Mouse (Mus musculus) adrenal gland, adult (tissue): ENCODE measurements around the gene Cacna2d3.

Experiments
- DNase-seq, 2 experiments: peaks; one replicate each; pipeline ENCODE4 v3.0.0; 2022 to 2023; ENCODE audit warnings: low spot score in 1 of 2; ENCODE audit not compliant: inconsistent age in 2 of 2

Cacna2d3 gene

DNA sequence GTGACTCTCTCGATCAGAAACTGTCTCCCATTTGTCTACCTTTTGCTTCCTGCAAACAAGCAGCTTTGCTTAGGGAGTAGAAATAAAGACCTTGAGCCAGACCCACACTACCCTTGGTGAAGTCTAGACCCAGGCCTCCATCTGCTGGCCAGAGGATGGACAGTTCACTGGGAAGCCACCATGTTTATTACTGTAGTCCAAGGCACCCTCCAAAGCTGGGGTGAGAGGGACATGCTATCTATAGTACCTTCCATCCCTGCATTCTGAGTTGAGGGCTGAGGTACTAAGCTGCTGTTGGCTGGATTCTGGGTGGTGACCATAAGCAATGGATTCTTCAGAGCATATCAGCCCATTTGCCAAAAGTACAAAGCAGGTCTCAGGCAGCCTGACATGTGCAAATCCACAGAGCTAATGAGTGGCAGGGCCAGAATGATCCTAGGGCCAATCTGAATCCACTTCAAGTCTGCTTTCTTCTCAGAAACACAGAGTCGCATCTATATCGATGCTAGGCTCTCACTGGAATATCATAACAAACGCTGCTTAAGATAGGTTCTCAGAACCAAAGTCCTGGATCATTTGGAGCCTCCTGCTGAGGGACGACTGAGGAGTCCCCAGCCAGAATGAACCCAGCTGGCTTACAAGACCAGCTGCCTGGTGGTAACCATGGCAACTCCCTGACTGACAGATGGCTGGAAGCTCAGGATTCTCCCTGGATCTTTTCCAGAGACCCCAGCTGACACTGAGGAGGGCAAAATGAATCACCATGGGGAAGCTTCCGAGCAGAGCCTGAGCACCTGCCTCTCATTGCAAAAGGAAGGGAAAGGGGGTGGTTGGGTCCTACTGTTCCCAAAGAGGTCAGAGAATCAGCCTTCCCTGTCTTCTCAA, 763.3 kb downstream of the Cacna2d3 start:
- DNase-seq, result peak in 1 of 2 experiments; percentile 35

GRCm38 (mm10) chr14:28955181-28955580, 766.5 kb downstream of the Cacna2d3 start:
- DNase-seq, result peak in 1 of 2 experiments; percentile 54

DNA sequence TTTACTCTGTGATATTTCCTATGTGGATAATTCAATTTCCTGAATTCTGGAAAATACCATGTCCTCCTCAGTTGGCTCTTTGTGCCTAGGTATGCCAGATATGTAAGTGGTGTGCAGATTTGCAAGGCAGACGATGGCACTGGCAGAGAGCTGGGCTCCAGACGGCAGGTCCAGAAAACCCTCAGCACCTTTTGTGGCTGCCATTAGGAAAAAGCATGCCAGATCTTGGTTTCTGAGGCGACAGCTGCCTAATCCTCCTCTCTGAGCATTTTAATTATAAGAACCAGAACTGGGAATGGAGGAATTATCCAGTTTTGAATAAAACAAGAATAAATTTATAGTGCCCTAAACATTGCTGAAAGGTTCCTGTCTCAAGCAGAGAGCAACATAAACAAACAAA, 767.1 kb downstream of the Cacna2d3 start:
- DNase-seq, result no peak

GRCm38 (mm10) chr14:28954086-28954485, 767.6 kb downstream of the Cacna2d3 start:
- DNase-seq, result no peak

- no peak for DNase-seq
Observed at GRCm38 (mm10) chr14:28953409-28953808, 768.3 kb downstream of the Cacna2d3 start.

DNA sequence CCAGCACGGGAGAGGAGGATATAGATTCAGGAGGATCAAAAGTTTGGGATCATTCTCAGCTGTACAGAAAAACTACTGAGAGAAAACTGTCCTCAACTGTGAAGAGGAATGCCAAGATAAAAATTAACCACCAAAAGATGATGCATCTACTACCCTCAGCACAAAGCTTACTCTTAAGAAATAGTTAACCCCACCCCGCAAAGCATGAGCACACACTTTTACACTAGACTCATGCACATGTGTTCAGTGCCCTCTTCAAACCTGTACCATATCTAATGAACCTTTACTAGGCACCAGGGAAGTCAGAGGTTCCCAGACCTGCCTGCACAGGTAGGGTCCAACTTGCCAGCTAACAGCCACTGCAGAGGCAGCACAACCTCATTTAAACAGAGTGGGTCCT, 771.2 kb downstream of the Cacna2d3 start:
- no peak for DNase-seq

DNA sequence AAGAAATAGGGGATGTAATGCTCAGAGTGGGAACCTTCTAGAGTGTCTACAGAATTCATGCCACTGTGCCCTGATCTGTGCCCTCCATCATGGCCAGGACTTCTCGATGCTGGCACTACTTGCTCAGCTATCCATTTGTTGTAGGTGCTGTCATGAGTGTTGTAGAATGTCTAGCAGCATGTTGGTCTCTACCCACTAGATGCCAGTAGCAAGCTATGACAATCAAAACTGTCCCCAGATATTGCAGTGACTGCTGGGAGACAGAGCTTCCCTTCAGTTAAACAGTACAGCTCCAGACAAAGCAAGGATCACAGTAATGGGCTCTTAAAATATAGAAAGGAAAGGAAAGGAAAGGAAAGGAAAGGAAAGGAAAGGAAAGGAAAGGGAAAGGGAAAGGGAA, 771.9 kb downstream of the Cacna2d3 start:
- peak; percentile 45 to 75 for DNase-seq

- no peak for DNase-seq
Observed at GRCm38 (mm10) chr14:28948019-28948850, 773.4 kb downstream of the Cacna2d3 start.

DNA sequence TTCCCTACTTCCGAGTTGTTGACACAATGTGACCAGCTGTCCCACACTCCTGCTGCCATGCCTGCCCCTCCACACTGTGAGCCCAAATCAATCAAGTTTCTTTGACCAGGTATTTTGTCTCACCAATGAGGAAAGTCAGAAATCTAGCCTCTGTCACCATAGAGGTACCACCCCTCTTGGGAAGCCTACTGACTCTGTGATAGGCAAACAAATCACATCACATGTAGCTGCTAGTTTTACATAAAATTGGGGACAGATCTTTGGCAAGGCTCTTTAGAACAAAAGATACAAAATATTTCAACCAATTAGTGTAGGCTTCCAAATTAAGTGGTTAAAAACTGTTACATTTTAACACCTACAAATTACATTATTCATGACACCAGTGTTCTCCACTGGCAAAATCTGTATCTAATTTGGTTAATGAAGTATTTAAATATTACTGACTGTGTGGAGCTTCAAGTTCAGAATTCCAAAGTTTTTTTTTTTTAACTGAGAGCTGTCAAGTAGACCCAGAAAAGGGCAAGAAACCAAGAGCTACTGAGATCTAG, 788.8 kb downstream of the Cacna2d3 start:
- no peak for DNase-seq

DNA sequence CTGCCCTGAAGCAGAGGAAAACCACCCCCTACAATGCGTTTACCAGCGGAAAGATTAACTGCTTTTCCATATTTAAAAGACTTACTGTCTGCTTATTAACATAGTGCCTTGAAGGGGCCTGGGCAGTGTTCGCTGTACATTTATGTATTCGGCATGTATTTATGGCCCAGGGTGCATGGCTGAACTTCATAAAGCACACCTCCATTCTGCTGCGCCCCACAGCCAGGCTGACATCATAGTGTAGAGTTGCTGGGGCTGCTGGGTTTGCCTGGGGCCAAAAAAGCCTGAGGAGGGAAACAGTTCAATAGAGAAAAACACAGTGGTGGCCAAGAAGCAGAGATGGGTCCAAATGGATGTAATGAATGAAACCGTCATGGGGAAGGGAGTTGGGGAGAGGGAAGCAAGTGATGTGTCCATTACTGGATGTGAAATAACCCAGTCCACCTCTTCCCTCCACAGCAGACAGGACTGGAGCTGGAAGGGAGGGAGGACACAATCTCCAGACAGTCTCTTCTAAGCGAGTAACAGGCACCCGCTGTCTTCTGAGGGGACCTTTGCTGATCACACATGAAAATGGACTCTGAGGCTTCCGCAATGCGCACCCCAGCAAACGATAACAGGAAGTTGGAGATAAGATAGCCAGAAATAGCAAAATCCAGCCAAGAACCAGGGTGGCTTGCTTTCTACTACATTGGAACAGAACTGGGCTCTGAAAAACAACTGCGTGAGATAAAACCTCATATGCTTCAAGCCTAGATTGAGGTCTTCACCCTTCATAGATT, 798.3 kb downstream of the Cacna2d3 start:
- DNase-seq, result no peak

DNA sequence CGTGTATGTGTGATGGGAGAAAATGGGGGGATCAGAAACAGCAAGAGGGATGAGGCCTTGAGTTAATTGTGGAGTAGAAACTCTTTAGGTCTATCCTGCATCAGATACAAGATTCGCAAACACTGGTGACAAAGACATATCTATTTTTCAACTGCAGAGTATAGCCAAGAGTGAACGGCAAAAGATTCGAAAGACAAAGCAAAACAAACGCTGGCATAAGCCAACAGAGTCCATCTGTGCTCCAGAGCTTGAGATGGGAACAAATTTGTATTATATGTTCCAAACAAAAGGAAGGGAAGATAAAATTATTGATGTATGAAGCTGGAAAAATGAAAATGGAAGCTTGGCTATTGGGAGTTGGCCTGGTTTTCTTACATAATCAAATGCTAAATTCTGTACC, 802.8 kb downstream of the Cacna2d3 start:
- no peak for DNase-seq

GRCm38 (mm10) chr14:28915004-28915403, 806.7 kb downstream of the Cacna2d3 start:
- no peak for DNase-seq

GRCm38 (mm10) chr14:28907659-28908058, 814.0 kb downstream of the Cacna2d3 start:
- DNase-seq, result no peak

- no peak for DNase-seq
Observed at GRCm38 (mm10) chr14:28892530-28892929, 829.1 kb downstream of the Cacna2d3 start.

GRCm38 (mm10) chr14:28887373-28887772, 834.3 kb downstream of the Cacna2d3 start:
- no peak for DNase-seq

DNA sequence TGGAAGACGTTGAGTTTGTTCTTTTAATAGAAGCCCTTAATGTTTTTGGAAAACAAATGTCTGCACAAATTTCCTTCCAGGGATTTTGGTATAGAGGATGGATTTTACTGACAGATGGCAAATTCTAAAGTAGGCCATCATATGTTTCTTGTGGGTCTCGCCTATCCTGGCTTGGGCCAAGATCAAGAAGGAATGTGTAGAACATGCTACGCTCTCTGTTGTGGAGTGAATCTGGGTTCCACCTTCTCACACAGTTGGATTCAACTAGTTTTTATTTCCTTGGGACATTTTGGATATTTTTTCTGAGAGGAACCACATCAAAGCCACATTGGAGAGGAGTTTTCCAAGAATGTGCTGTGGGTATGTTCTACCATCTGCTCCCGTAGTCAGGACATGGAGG, 835.0 kb downstream of the Cacna2d3 start:
- no peak for DNase-seq

DNA sequence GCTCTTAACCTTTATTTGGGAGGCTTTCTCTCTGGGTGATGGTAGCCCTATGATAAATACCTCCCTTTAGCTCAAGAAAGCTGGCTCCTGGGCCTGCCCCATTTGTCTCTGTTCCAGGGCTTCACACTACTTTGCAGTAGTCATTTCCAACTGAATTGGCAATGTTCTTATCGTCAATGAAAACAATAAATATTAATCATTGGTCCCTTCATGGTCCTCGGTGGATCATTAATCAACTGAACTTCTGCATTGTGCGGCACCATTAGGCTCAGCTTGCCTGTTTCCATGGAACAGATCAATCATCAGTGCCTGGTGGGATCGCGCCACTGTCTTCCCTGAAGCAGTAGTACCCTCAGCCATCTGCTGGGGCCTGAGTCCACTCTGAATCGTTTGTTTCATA, 850.7 kb downstream of the Cacna2d3 start:
- no peak for DNase-seq

DNA sequence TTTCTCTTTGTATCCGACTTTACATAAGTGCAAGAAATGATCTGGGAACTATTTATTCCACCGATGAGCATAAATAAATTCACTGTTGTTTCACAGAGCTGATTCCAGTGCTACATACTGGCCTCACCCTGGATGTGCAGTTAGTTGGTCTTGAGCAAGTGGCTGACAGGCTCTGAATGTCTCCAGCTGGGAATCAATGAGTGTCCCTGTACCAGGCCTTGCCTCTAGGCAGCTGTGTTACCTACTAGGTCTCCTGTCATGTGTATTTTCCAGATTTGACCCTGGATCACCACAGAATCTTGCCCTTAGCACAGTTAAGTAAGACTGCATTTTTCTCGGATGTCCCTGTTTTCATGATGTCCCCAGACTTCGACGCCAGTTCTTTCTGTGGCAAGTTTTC, 851.3 kb downstream of the Cacna2d3 start:
- no peak for DNase-seq

DNA sequence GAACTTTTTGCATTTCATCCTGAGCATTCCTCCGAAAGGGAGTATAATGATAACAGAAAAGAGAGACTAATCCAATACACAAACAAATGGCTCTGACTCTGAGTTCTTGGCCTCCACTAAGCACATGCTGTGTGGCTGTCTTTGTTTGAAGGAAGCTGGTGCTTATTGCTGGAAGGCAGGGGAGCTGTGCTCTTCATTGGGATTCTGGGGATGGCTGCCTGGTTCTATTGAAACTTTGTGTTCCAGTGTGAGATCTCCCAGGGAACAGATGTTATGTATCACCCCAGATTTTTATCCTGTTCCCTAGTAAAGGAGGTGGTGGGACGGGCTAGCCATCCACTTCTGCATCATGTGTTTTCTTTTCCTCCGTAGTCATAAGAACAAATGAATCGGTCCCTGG, 856.7 kb downstream of the Cacna2d3 start:
- DNase-seq, result no peak

GRCm38 (mm10) chr14:28861142-28861541, 860.5 kb downstream of the Cacna2d3 start:
- DNase-seq, result no peak
